12 mouse cellular contexts compared by ENCODE assay signal in genomic region chr1:136128416-136128815, GRCm38 (mm10). TPM values are rescaled to one million over a fixed set of nuclear protein-coding genes. Genes with fewer than 3 reads are reported as not detected.
DNase-seq lines count a peak whose midpoint lies in the region; ATAC-seq and TF ChIP-seq lines count a peak whose summit lies in the region.
"Had no signal": no experiment of that assay in that cellular context is flagged by ENCODE, and none has a peak within 500 bp of the region (broad histone marks: within the 10 kb centered on the region; RNA-seq: fewer than 3 reads in every experiment).

No protein-coding gene starts in this region.

- no peaks in the 10 kb centered on the region for H3K9me3 ChIP-seq in heart, embryonic 11.5 days (replicated peaks; ENCODE audit: control insufficient read depth, low read length)
- no peaks in the 10 kb centered on the region for H3K9me3 ChIP-seq in liver, embryonic 13.5 days (replicated peaks)
- H3K9me3 ChIP-seq in liver, embryonic 11.5 days (ENCODE audit: control insufficient read depth, low read length) = no peaks in the 10 kb centered on the region
- H3K9me3 ChIP-seq in midbrain, embryonic 11.5 days (ENCODE audit: control insufficient read depth, low read length) = no peaks in the 10 kb centered on the region

- 0 out of 2 replicates have a peak overlapping the region, but pooled peaks have one; percentile 47 for H3K27ac ChIP-seq in heart, embryonic 11.5 days (ENCODE audit: low read depth, low read length)
- peak overlapping the region; percentile 44; the same call in 1 of the 2 replicates for H3K27ac ChIP-seq in liver, embryonic 13.5 days
- H3K27ac ChIP-seq in liver, embryonic 11.5 days (ENCODE audit: low read depth, low read length) = no peak overlapping the region
- no peak overlapping the region for H3K27ac ChIP-seq in midbrain, embryonic 11.5 days (ENCODE audit: low read depth, low read length)
- no peak overlapping the region for H3K27ac ChIP-seq in cerebellum, adult 2 months (ENCODE audit: insufficient read depth, low read length)

- H3K36me3 ChIP-seq in heart, embryonic 11.5 days (ENCODE audit: control insufficient read depth, insufficient read depth, low read length) = no peaks in the 10 kb centered on the region
- no peaks in the 10 kb centered on the region for H3K36me3 ChIP-seq in liver, embryonic 13.5 days
- H3K36me3 ChIP-seq in liver, embryonic 11.5 days (ENCODE audit: control insufficient read depth, insufficient read depth, low read length) = no peaks in the 10 kb centered on the region
- no peaks in the 10 kb centered on the region for H3K36me3 ChIP-seq in midbrain, embryonic 11.5 days (ENCODE audit: control insufficient read depth, insufficient read depth, low read length)

- H3K4me3 ChIP-seq in heart, embryonic 11.5 days (ENCODE audit: low read depth, low read length) = no peak overlapping the region
- H3K4me3 ChIP-seq in liver, embryonic 13.5 days (replicated peaks) = no peak overlapping the region
- no peak overlapping the region for H3K4me3 ChIP-seq in liver, embryonic 11.5 days (ENCODE audit: low read depth, low read length)
- no peak overlapping the region for H3K4me3 ChIP-seq in midbrain, embryonic 11.5 days (ENCODE audit: low read depth, low read length)
- no peak overlapping the region for H3K4me3 ChIP-seq in cerebellum, adult 2 months (replicated peaks; ENCODE audit: insufficient read depth, low read depth, low read length)

- H3K9ac ChIP-seq in heart, embryonic 11.5 days (ENCODE audit: low read depth, low read length) = no peak overlapping the region
- no peak overlapping the region for H3K9ac ChIP-seq in liver, embryonic 13.5 days
- no peak overlapping the region for H3K9ac ChIP-seq in liver, embryonic 11.5 days (ENCODE audit: low read depth, low read length)
- H3K9ac ChIP-seq in midbrain, embryonic 11.5 days (ENCODE audit: low read length) = no peak overlapping the region
- H3K9ac ChIP-seq: forebrain, postnatal 0 days had no signal

- no peak overlapping the region for H3K4me2 ChIP-seq in heart, embryonic 11.5 days
- H3K4me2 ChIP-seq in liver, embryonic 13.5 days = no peak overlapping the region
- H3K4me2 ChIP-seq in liver, embryonic 11.5 days = no peak overlapping the region
- no peak overlapping the region for H3K4me2 ChIP-seq in midbrain, embryonic 11.5 days

- TF ChIP-seq POLR2A in cerebellum, adult 2 months (IDR thresholded peaks at IDR 0.05; ENCODE audit: borderline replicate concordance, insufficient read depth, low read length) = no peak

- 49% methylated on average over 5 of the region's 5 CpGs for WGBS in heart, embryonic 11.5 days (ENCODE audit: insufficient replicate concordance)
- 35% methylated on average over 5 of the region's 5 CpGs for WGBS in liver, embryonic 13.5 days (ENCODE audit: insufficient replicate concordance)
- WGBS in liver, embryonic 11.5 days = 40% methylated on average over 5 of the region's 5 CpGs
- WGBS in midbrain, embryonic 11.5 days = 74% methylated on average over 5 of the region's 5 CpGs
- WGBS in cerebellum, adult 2 months = 48% methylated on average over 5 of the region's 5 CpGs

- H3K4me1 ChIP-seq in heart, embryonic 11.5 days (ENCODE audit: control insufficient read depth, insufficient read depth, low read length) = peaks cover 62% of the 10 kb centered on the region
- peaks cover 71% of the 10 kb centered on the region for H3K4me1 ChIP-seq in liver, embryonic 13.5 days (replicated peaks)
- peaks cover 45% of the 10 kb centered on the region for H3K4me1 ChIP-seq in liver, embryonic 11.5 days (replicated peaks; ENCODE audit: control insufficient read depth, insufficient read depth, low read length)
- H3K4me1 ChIP-seq in midbrain, embryonic 11.5 days (ENCODE audit: control insufficient read depth, insufficient read depth, low read length) = peaks cover 18% of the 10 kb centered on the region
- peaks cover 8% of the 10 kb centered on the region; the same call in 1 of the 2 replicates for H3K4me1 ChIP-seq in cerebellum, adult 2 months (ENCODE audit: control insufficient read depth, insufficient read depth, low read length)

- intact Hi-C loops in heart, postnatal 36 days (cut with DNase I) = loop anchor here (10.0 kb wide), 1 partner anchor 1796 kb away; no protein-coding TSS in a partner anchor

- DNase-seq in heart, postnatal 36 days = no peak
- DNase-seq in liver, embryonic 13.5 days = no peak
- DNase-seq in liver, embryonic 11.5 days (ENCODE audit: low spot score) = no peak
- DNase-seq in layer of hippocampus, adult 18-20 months (ENCODE audit: low spot score in 2 of 2) = peak; percentile 82 to 91
- peak; percentile 59 for DNase-seq in right cerebral cortex, postnatal 14 days
- no peak for DNase-seq in midbrain, embryonic 11.5 days (ENCODE audit: low spot score, missing footprints)
- no peak for DNase-seq in cerebellum, adult 2 months
- DNase-seq: B cell, adult 2 months; cerebellum, adult 8-10 months; forebrain, postnatal 0 days; kidney, adult 9 months had no signal

- ATAC-seq in heart, embryonic 11.5 days (replicated peaks; ENCODE audit: insufficient number of reproducible peaks, low FRiP score, low TSS enrichment) = no peak
- ATAC-seq in liver, embryonic 13.5 days (ENCODE audit: low read depth) = no peak
- no peak for ATAC-seq in liver, embryonic 11.5 days (replicated peaks; ENCODE audit: low FRiP score)
- ATAC-seq in midbrain, embryonic 11.5 days (ENCODE audit: low FRiP score) = no peak
- ATAC-seq: forebrain, postnatal 0 days had no signal

- no peaks in the 10 kb centered on the region for H3K27me3 ChIP-seq in heart, embryonic 11.5 days (ENCODE audit: control insufficient read depth, insufficient read depth, low read length)
- no peaks in the 10 kb centered on the region for H3K27me3 ChIP-seq in liver, embryonic 13.5 days
- H3K27me3 ChIP-seq in liver, embryonic 11.5 days (replicated peaks; ENCODE audit: control insufficient read depth, insufficient read depth, low read length) = no peaks in the 10 kb centered on the region
- H3K27me3 ChIP-seq in midbrain, embryonic 11.5 days (ENCODE audit: control insufficient read depth, insufficient read depth, low read length) = peaks cover 4% of the 10 kb centered on the region; the same call in 1 of the 2 replicates
- H3K27me3 ChIP-seq in cerebellum, adult 2 months (ENCODE audit: control insufficient read depth, insufficient read depth, low read length) = no peaks in the 10 kb centered on the region

- TF ChIP-seq CTCF in cerebellum, adult 2 months (IDR thresholded peaks at IDR 0.05; ENCODE audit: borderline replicate concordance, insufficient read depth, low read depth, low read length) = no peak

RNA-seq across cellular contexts. Expression of gene Kif21b, which starts 2.8 kb away (rescaled TPM):
- polyA plus RNA-seq in heart, embryonic 11.5 days (2014; fragmentation: Nextera tagmentation; extraction: Ambion mirVana) = 3.9 TPM in 2 replicates
- total RNA-seq in heart, postnatal 36 days (2021) = under 1 TPM; 0.92 to 0.95 TPM
- polyA plus RNA-seq in liver, embryonic 13.5 days (2015; fragmentation: Nextera tagmentation; extraction: Ambion mirVana) = 1.1 and 1.2 TPM in 2 replicates
- 3.6 and 4.8 TPM in 2 replicates for polyA plus RNA-seq in liver, embryonic 11.5 days (2014; fragmentation: Nextera tagmentation; extraction: Ambion mirVana)
- total RNA-seq in layer of hippocampus, adult 18-20 months (2021) = 10 to 100 TPM; 31.7 to 31.9 TPM
- polyA plus RNA-seq in midbrain, embryonic 11.5 days (2014; fragmentation: Nextera tagmentation; extraction: Ambion mirVana) = 11.9 and 12.9 TPM in 2 replicates
- 19.1 and 21.0 TPM in 2 replicates for polyA plus RNA-seq in cerebellum, adult 2 months (2012; rRNA removed)

Comparison
In these comparisons a context has a peak if more than half of its experiments do, and no peak if none do; other contexts are left out.
1. H3K27ac ChIP-seq: peak in heart, embryonic 11.5 days (single experiment) and liver, embryonic 13.5 days (single experiment); none in liver, embryonic 11.5 days (single experiment), midbrain, embryonic 11.5 days (single experiment) and cerebellum, adult 2 months (single experiment).
2. DNase-seq: peak in layer of hippocampus, adult 18-20 months (2 of 2) and right cerebral cortex, postnatal 14 days (single experiment); none in heart, postnatal 36 days (0 of 2), liver, embryonic 13.5 days (single experiment), liver, embryonic 11.5 days (single experiment), midbrain, embryonic 11.5 days (single experiment) and cerebellum, adult 2 months (0 of 2).